Mouse (Mus musculus) cerebellum, adult 2 months (tissue): ENCODE results near the gene Thumpd3.

Source experiments
- CTCF ChIP-seq: fragments of 200-500 bp; IDR thresholded peaks from 2 replicates; pipeline ENCODE4 v1.5.1; 2011; ENCODE audit warnings: low read depth, mild to moderate bottlenecking, control low read depth, low read length, moderate library complexity, borderline replicate concordance; ENCODE audit not compliant: insufficient read depth
- POLR2A ChIP-seq: fragments of 200-500 bp; IDR thresholded peaks from 2 replicates; pipeline ENCODE4 v1.6.1; 2011; ENCODE audit warnings: low read length, control low read depth, borderline replicate concordance; ENCODE audit not compliant: insufficient read depth

DNA sequence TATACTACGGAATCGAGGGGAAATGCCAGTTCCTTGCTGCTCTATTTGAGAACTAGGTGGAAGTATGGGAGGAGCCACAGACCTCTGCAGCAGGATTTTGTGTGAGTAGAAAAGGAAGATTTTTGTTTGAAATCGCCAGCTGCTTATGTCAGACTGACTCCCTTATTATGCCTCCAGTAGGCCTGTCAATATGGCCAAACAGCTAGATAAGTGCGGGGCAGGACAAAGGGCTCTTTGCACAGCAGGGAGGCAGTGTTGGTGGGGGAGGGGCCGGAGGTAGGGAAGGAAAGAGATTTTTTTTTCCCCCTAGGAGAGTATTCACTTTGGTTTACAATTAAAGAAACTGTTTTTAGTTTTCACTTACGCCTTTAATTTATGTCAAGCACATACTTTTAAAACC lies 36.2 kb downstream of the Thumpd3 start:
- no peak for TF ChIP-seq POLR2A
- no peak for TF ChIP-seq CTCF
